Mouse (Mus musculus): ENCODE data around the gene Nme4. TPM values are rescaled to one million over a fixed set of nuclear protein-coding genes. Genes with fewer than 3 reads are reported as not detected.
"Not testable (repeated sequence)": the region's sequence is repeated elsewhere in the genome, so short reads cannot be mapped to it uniquely, and the experiment has no call there.

The Nme4 gene
- total and polyA plus RNA-seq, 2 experiments from 2014 or later = 26.5 to 60.6 TPM

- 37% methylated on average over 2 of the region's 2 CpGs for WGBS
- Histone ChIP-seq H3K27ac (ENCODE audit: low read depth) (no peak overlapping the region), H3K36me3 (replicated peaks; ENCODE audit: control insufficient read depth, insufficient read depth, low read length) (no peaks in the 10 kb centered on the region), H3K4me1 (ENCODE audit: control insufficient read depth, insufficient read depth) (no peaks in the 10 kb centered on the region), H3K4me2 (ENCODE audit: low read depth, low read length) (no peak overlapping the region), H3K27me3 (ENCODE audit: control insufficient read depth, insufficient read depth, low read length) (no peaks in the 10 kb centered on the region), H3K9me3 (replicated peaks; ENCODE audit: control insufficient read depth, low read length) (no peaks in the 10 kb centered on the region), H3K4me3 (ENCODE audit: low read depth, low read length) (no peak overlapping the region), H3K9ac (replicated peaks; ENCODE audit: low read depth, low read length) (no peak overlapping the region)
- DNase-seq (ENCODE audit: low spot score) (no peak), ATAC-seq (ENCODE audit: insufficient read depth, low read depth) (no peak)
- TF ChIP-seq CTCF (IDR thresholded peaks at IDR 0.05; ENCODE audit: low read depth) (no peak), EP300 (IDR thresholded peaks at IDR 0.05; ENCODE audit: low read depth) (no peak)
Measured at GRCm38 (mm10) chr17:26100166-26100565, 4.8 kb upstream of the Nme4 start.

GRCm38 (mm10) chr17:26099316-26099715 is 3.9 kb upstream of the Nme4 start:
- not testable (repeated sequence) for H3K4me3 ChIP-seq (ENCODE audit: low read depth, low read length); H3K36me3 ChIP-seq (replicated peaks; ENCODE audit: control insufficient read depth, insufficient read depth, low read length); H3K9me3 ChIP-seq (replicated peaks; ENCODE audit: control insufficient read depth, low read length); H3K27ac ChIP-seq (ENCODE audit: low read depth); ATAC-seq (ENCODE audit: insufficient read depth, low read depth); H3K9ac ChIP-seq (replicated peaks; ENCODE audit: low read depth, low read length); H3K27me3 ChIP-seq (ENCODE audit: control insufficient read depth, insufficient read depth, low read length); DNase-seq (ENCODE audit: low spot score); H3K4me1 ChIP-seq (ENCODE audit: control insufficient read depth, insufficient read depth); H3K4me2 ChIP-seq (ENCODE audit: low read depth, low read length)
- 0 out of 2 replicates have a peak, but pooled peaks have one; percentile 7 for TF ChIP-seq CTCF (IDR thresholded peaks at IDR 0.05; ENCODE audit: low read depth)
- 70% methylated on average over 3 of the region's 3 CpGs for WGBS

- no peaks in the 10 kb centered on the region for H3K27me3 ChIP-seq (ENCODE audit: control insufficient read depth, insufficient read depth, low read length)
- H3K9ac ChIP-seq (replicated peaks; ENCODE audit: low read depth, low read length) = no peak overlapping the region
- no peak overlapping the region for H3K4me2 ChIP-seq (ENCODE audit: low read depth, low read length)
- no peak overlapping the region for H3K4me3 ChIP-seq (ENCODE audit: low read depth, low read length)
- no peak for DNase-seq (ENCODE audit: low spot score)
- H3K36me3 ChIP-seq (replicated peaks; ENCODE audit: control insufficient read depth, insufficient read depth, low read length) = no peaks in the 10 kb centered on the region
- TF ChIP-seq CTCF (IDR thresholded peaks at IDR 0.05; ENCODE audit: low read depth) (no peak), EP300 (IDR thresholded peaks at IDR 0.05; ENCODE audit: low read depth) (no peak)
- no peak overlapping the region for H3K27ac ChIP-seq (ENCODE audit: low read depth)
- H3K4me1 ChIP-seq (ENCODE audit: control insufficient read depth, insufficient read depth) = no peaks in the 10 kb centered on the region
- no peaks in the 10 kb centered on the region for H3K9me3 ChIP-seq (replicated peaks; ENCODE audit: control insufficient read depth, low read length)
- ATAC-seq (ENCODE audit: insufficient read depth, low read depth) = no peak
- WGBS = 88% methylated on average over 7 of the region's 7 CpGs
Measured at GRCm38 (mm10) chr17:26098461-26098860, 3.1 kb upstream of the Nme4 start.

GRCm38 (mm10) chr17:26094531-26095110 is 781 bp downstream of the Nme4 start:
- ATAC-seq (ENCODE audit: insufficient read depth, low read depth) (no peak), DNase-seq (ENCODE audit: low spot score) (no peak)
- Histone ChIP-seq H3K36me3 (replicated peaks; ENCODE audit: control insufficient read depth, insufficient read depth, low read length) (no peaks in the 10 kb centered on the region), H3K9me3 (replicated peaks; ENCODE audit: control insufficient read depth, low read length) (no peaks in the 10 kb centered on the region), H3K27me3 (ENCODE audit: control insufficient read depth, insufficient read depth, low read length) (no peaks in the 10 kb centered on the region), H3K27ac (ENCODE audit: low read depth) (no peak overlapping the region), H3K4me1 (ENCODE audit: control insufficient read depth, insufficient read depth) (peaks cover 2% of the 10 kb centered on the region; the same call in 1 of the 2 replicates), H3K4me2 (ENCODE audit: low read depth, low read length) (peak overlapping the region; percentile 88), H3K4me3 (ENCODE audit: low read depth, low read length) (peak overlapping the region; percentile 58), H3K9ac (replicated peaks; ENCODE audit: low read depth, low read length) (peak overlapping the region; percentile 62; the same call in 1 of the 2 replicates)
- WGBS = 49% methylated on average over 9 of the region's 9 CpGs
- TF ChIP-seq CTCF (IDR thresholded peaks at IDR 0.05; ENCODE audit: low read depth) (no peak), EP300 (IDR thresholded peaks at IDR 0.05; ENCODE audit: low read depth) (no peak)

GRCm38 (mm10) chr17:26089905-26090632 is 5.3 kb downstream of the Nme4 start, which contains the start of gene Decr2:
TSS of gene Decr2 (minus strand) at chr17:26090337.
- H3K4me3 ChIP-seq (ENCODE audit: low read depth, low read length) = peak within 1 kb of the TSS; percentile 59
- peak; percentile 90 for DNase-seq (ENCODE audit: low spot score)

More at GRCm38 (mm10) chr17:26089905-26090632, 5.3 kb downstream of the Nme4 start, which contains the start of gene Decr2:
- TF ChIP-seq CTCF (IDR thresholded peaks at IDR 0.05; ENCODE audit: low read depth) = peak; percentile 87
- TF ChIP-seq EP300 (IDR thresholded peaks at IDR 0.05; ENCODE audit: low read depth) = no peak
- Histone ChIP-seq H3K9ac (replicated peaks; ENCODE audit: low read depth, low read length) (peak within 1 kb of the TSS; percentile 65), H3K27ac (ENCODE audit: low read depth) (peak within 1 kb of the TSS; percentile 54), H3K4me2 (ENCODE audit: low read depth, low read length) (peak within 1 kb of the TSS; percentile 85), H3K9me3 (replicated peaks; ENCODE audit: control insufficient read depth, low read length) (no peaks in the 10 kb centered on the region), H3K27me3 (ENCODE audit: control insufficient read depth, insufficient read depth, low read length) (no peaks in the 10 kb centered on the region), H3K4me1 (ENCODE audit: control insufficient read depth, insufficient read depth) (peaks cover 3% of the 10 kb centered on the region; the same call in 1 of the 2 replicates), H3K36me3 (replicated peaks; ENCODE audit: control insufficient read depth, insufficient read depth, low read length) (no peaks in the 10 kb centered on the region)
- under 1% methylated on average over 30 of the region's 32 CpGs for WGBS
- ATAC-seq (ENCODE audit: insufficient read depth, low read depth) = peak; percentile 85
